Mouse (Mus musculus) heart, embryonic 13.5 days (tissue): Measurements from ENCODE around the gene Casz1. TPM values are rescaled to one million over a fixed set of nuclear protein-coding genes. Genes with fewer than 3 reads are reported as not detected.
A peak's percentile ranks its signal among the peaks of the same experiment; 100 is the strongest.

Experiments used
- ATAC-seq: fragments of 200-750 bp; cut with Nextera tagmentation; 2 replicates; pipeline ENCODE4 v1.8.0; 2017; ENCODE audit warnings: moderate TSS enrichment; ENCODE audit not compliant: insufficient number of reproducible peaks, low FRiP score, low TSS enrichment; ENCODE audit errors: extremely low read depth
- H3K27ac ChIP-seq: fragments of 300-500 bp; sonication (generic); replicated peaks from 2 replicates; pipeline ENCODE4 v1.5.1; 2015; ENCODE audit warnings: moderate library complexity, mild to moderate bottlenecking, inconsistent platforms
- H3K27me3 ChIP-seq: fragments of 300-500 bp; sonication (generic); replicated peaks from 2 replicates; pipeline ENCODE4 v1.6.1; 2015; ENCODE audit warnings: mild to moderate bottlenecking, inconsistent platforms
- H3K36me3 ChIP-seq: fragments of 300-500 bp; sonication (generic); 2 replicates; pipeline ENCODE4 v1.6.1; 2015; ENCODE audit warnings: mild to moderate bottlenecking, inconsistent platforms
- H3K4me1 ChIP-seq: fragments of 300-500 bp; sonication (generic); 2 replicates; pipeline ENCODE4 v1.6.1; 2015; ENCODE audit warnings: inconsistent platforms
- H3K4me2 ChIP-seq: fragments of 300-500 bp; sonication (generic); 2 replicates; pipeline ENCODE4 v1.6.1; 2015; ENCODE audit warnings: inconsistent platforms, mild to moderate bottlenecking, moderate library complexity
- H3K4me3 ChIP-seq: fragments of 300-500 bp; sonication (generic); 2 replicates; pipeline ENCODE4 v1.5.1; 2015; ENCODE audit warnings: moderate library complexity, mild to moderate bottlenecking, inconsistent platforms
- H3K9ac ChIP-seq: fragments of 300-500 bp; sonication (generic); 2 replicates; pipeline ENCODE4 v1.6.1; 2015; ENCODE audit warnings: inconsistent platforms, mild to moderate bottlenecking, moderate library complexity
- H3K9me3 ChIP-seq: fragments of 300-500 bp; sonication (generic); 2 replicates; pipeline ENCODE4 v1.6.1; 2016; ENCODE audit warnings: inconsistent platforms
- WGBS: fragments of 180-500 bp; shearing (Covaris S2); methylation state at CpG from one replicate; pipeline ENCODE4 v1.1.7; 2015; ENCODE audit warnings: mixed read lengths; 5-methylcytosine and 5-hydroxymethylcytosine counted together
- polyA plus RNA-seq: library from polyadenylated mRNA; unstranded; fragments of >200 nt; fragmentation: Nextera tagmentation; extraction: Ambion mirVana; gene quantifications from 2 replicates; pipeline ENCODE4 v1.2.1, GENCODE M21; 2015

The Casz1 gene
- polyA plus RNA-seq, 1 experiment from 2014 or later, result 18.3 TPM

DNA sequence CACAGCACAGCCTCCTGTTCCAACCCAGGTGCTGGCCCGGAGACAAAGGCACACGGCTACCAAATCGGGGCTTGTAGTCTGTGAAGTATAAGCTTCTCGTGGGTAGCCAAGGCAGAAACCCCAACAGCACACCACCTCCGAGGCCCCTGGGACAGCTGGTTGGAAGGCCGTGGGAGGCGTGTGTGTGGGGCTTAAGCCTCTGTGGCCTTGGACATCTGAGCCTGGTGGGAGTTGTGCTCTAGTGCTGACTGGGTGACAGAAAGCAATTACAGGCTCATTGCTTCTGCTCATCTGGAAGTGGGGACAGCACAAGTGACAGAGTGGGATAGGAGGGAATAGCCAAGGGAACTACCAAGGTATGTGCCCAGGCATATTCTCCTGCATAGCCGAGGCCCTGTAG is 119.7 kb downstream of the Casz1 start:
- peak overlapping the region; percentile 97 for H3K27ac ChIP-seq
- H3K9ac ChIP-seq, result peak overlapping the region; percentile 61
- no peak overlapping the region for H3K4me2 ChIP-seq
- peaks cover 31% of the 10 kb centered on the region for H3K27me3 ChIP-seq
- 61% methylated on average over 8 of the region's 8 CpGs for WGBS
- no peak overlapping the region for H3K4me3 ChIP-seq
- no peaks in the 10 kb centered on the region for H3K9me3 ChIP-seq
- peaks cover under 1% of the 10 kb centered on the region; the same call in 1 of the 2 replicates for H3K36me3 ChIP-seq
- H3K4me1 ChIP-seq, result peaks cover 99% of the 10 kb centered on the region
- no peak for ATAC-seq

- Histone ChIP-seq H3K27ac (peak overlapping the region; percentile 97), H3K9ac (peak overlapping the region; percentile 70), H3K9me3 (no peaks in the 10 kb centered on the region), H3K27me3 (peaks cover 18% of the 10 kb centered on the region; the same call in 1 of the 2 replicates), H3K4me3 (no peak overlapping the region), H3K36me3 (peaks cover 4% of the 10 kb centered on the region), H3K4me1 (peaks cover 97% of the 10 kb centered on the region), H3K4me2 (0 out of 2 replicates have a peak overlapping the region, but pooled peaks have one; percentile 9)
- no peak for ATAC-seq
- 30% methylated on average over 18 of the region's 18 CpGs for WGBS
These were observed 121.5 kb downstream of the Casz1 start for GRCm38 (mm10) chr4:148925589-148926359.

GRCm38 (mm10) chr4:148926459-148926858 is 122.2 kb downstream of the Casz1 start:
- H3K27ac ChIP-seq, result peak overlapping the region; percentile 97
- no peak for ATAC-seq
- WGBS, result 44% methylated on average over 8 of the region's 8 CpGs
- 0 out of 2 replicates have a peak overlapping the region, but pooled peaks have one; percentile 9 for H3K4me2 ChIP-seq
- H3K9me3 ChIP-seq, result no peaks in the 10 kb centered on the region
- peaks cover 4% of the 10 kb centered on the region for H3K36me3 ChIP-seq
- peaks cover 12% of the 10 kb centered on the region; the same call in 1 of the 2 replicates for H3K27me3 ChIP-seq
- H3K4me1 ChIP-seq, result peaks cover 98% of the 10 kb centered on the region
- peak overlapping the region; percentile 70 for H3K9ac ChIP-seq
- no peak overlapping the region for H3K4me3 ChIP-seq

GRCm38 (mm10) chr4:148928316-148928715 is 124.1 kb downstream of the Casz1 start:
- Histone ChIP-seq H3K4me2 (no peak overlapping the region), H3K4me3 (no peak overlapping the region), H3K27me3 (no peaks in the 10 kb centered on the region), H3K36me3 (peaks cover 12% of the 10 kb centered on the region), H3K4me1 (peaks cover 98% of the 10 kb centered on the region), H3K9me3 (no peaks in the 10 kb centered on the region), H3K27ac (peak overlapping the region; percentile 97), H3K9ac (peak overlapping the region; percentile 70)
- ATAC-seq, result no peak
- 35% methylated on average over 9 of the region's 9 CpGs for WGBS

- Histone ChIP-seq H3K4me2 (no peak overlapping the region), H3K27ac (peak overlapping the region; percentile 97), H3K36me3 (peaks cover 17% of the 10 kb centered on the region), H3K9me3 (no peaks in the 10 kb centered on the region), H3K4me1 (peaks cover 98% of the 10 kb centered on the region), H3K27me3 (no peaks in the 10 kb centered on the region), H3K4me3 (no peak overlapping the region), H3K9ac (peak overlapping the region; percentile 70)
- ATAC-seq, result no peak
- 84% methylated on average over 16 of the region's 16 CpGs for WGBS
These were observed 124.6 kb downstream of the Casz1 start for GRCm38 (mm10) chr4:148928876-148929275.

GRCm38 (mm10) chr4:148930721-148931229 is 126.5 kb downstream of the Casz1 start:
- Histone ChIP-seq H3K36me3 (peaks cover 24% of the 10 kb centered on the region), H3K9me3 (no peaks in the 10 kb centered on the region), H3K9ac (peak overlapping the region; percentile 75), H3K4me1 (peaks cover 98% of the 10 kb centered on the region), H3K27me3 (no peaks in the 10 kb centered on the region), H3K4me2 (peak overlapping the region; percentile 44), H3K4me3 (no peak overlapping the region), H3K27ac (peak overlapping the region; percentile 97)
- peak; percentile 26; the same call in 1 of the 2 replicates for ATAC-seq
- 21% methylated on average over 9 of the region's 9 CpGs for WGBS

- Histone ChIP-seq H3K4me3 (no peak overlapping the region), H3K36me3 (peaks cover 47% of the 10 kb centered on the region), H3K9me3 (no peaks in the 10 kb centered on the region), H3K27me3 (no peaks in the 10 kb centered on the region), H3K4me2 (no peak overlapping the region), H3K27ac (no peak overlapping the region), H3K9ac (peak overlapping the region; percentile 72; the same call in 1 of the 2 replicates), H3K4me1 (peaks cover 83% of the 10 kb centered on the region)
- 68% methylated on average over 13 of the region's 13 CpGs for WGBS
- no peak for ATAC-seq
These were observed 128.9 kb downstream of the Casz1 start for GRCm38 (mm10) chr4:148933109-148933508.

DNA sequence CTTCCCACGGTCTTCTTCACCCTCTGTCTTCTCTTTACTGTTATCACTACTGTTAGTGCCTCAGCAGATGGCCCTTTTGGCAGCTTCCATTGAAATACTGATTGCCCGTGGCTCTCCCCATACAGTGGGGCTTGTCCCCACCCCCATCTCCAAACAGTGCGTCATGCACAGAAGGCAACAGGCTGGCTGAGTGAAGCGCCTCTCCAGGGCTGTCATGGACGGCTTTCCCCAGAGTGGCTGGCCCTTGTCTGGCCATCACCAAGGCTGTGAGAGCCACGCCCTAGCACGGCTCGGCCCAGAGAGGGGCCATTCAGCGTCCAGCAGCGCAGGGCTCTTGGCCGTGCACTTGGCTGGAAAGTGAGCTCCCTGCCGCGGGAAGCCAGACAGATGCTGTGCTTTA is 131.0 kb downstream of the Casz1 start:
- Histone ChIP-seq H3K9me3 (no peaks in the 10 kb centered on the region), H3K27me3 (0 out of 2 replicates have a peak, but pooled peaks cover 4% of the 10 kb centered on the region), H3K36me3 (peaks cover 61% of the 10 kb centered on the region), H3K9ac (peak overlapping the region; percentile 72), H3K27ac (peak overlapping the region; percentile 61), H3K4me1 (peaks cover 71% of the 10 kb centered on the region), H3K4me3 (no peak overlapping the region), H3K4me2 (peak overlapping the region; percentile 16)
- 17% methylated on average over 13 of the region's 13 CpGs for WGBS
- ATAC-seq, result no peak

GRCm38 (mm10) chr4:148936111-148936510 is 131.9 kb downstream of the Casz1 start:
- peaks cover 72% of the 10 kb centered on the region for H3K4me1 ChIP-seq

GRCm38 (mm10) chr4:148936727-148937126 is 132.5 kb downstream of the Casz1 start:
- Histone ChIP-seq H3K27ac (no peak overlapping the region), H3K36me3 (peaks cover 61% of the 10 kb centered on the region), H3K4me1 (peaks cover 70% of the 10 kb centered on the region), H3K4me2 (no peak overlapping the region), H3K4me3 (no peak overlapping the region), H3K27me3 (0 out of 2 replicates have a peak, but pooled peaks cover 4% of the 10 kb centered on the region), H3K9me3 (no peaks in the 10 kb centered on the region), H3K9ac (no peak overlapping the region)
- ATAC-seq, result no peak
- 80% methylated on average over 12 of the region's 12 CpGs for WGBS

More at GRCm38 (mm10) chr4:148936111-148936510, 131.9 kb downstream of the Casz1 start:
- peak overlapping the region; percentile 72 for H3K9ac ChIP-seq
- 0 out of 2 replicates have a peak overlapping the region, but pooled peaks have one; percentile 61 for H3K27ac ChIP-seq
- WGBS, result 78% methylated on average over 12 of the region's 12 CpGs
- H3K4me2 ChIP-seq, result no peak overlapping the region
- H3K27me3 ChIP-seq, result 0 out of 2 replicates have a peak, but pooled peaks cover 4% of the 10 kb centered on the region
- no peak for ATAC-seq
- H3K9me3 ChIP-seq, result no peaks in the 10 kb centered on the region
- H3K4me3 ChIP-seq, result no peak overlapping the region
- H3K36me3 ChIP-seq, result peaks cover 61% of the 10 kb centered on the region

DNA sequence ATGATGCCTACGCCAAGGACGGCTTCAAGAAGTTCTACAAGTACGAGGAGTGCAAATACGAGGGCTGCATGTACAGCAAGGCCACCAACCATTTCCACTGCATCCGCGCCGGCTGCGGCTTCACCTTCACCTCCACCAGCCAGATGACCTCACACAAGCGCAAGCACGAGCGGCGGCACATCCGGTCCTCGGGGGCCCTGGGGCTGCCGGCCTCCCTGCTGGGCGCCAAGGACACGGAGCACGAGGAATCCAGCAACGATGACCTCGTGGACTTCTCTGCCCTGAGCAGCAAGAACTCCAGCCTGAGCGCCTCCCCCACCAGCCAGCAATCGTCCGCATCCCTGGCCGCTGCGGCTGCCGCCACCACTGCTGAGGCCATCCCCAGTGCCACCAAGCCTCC is 134.3 kb downstream of the Casz1 start:
- H3K9ac ChIP-seq, result peak overlapping the region; percentile 34; the same call in 1 of the 2 replicates
- ATAC-seq, result no peak

More for the DNA sequence above, 134.3 kb downstream of the Casz1 start:
- H3K4me3 ChIP-seq, result no peak overlapping the region
- peaks cover 51% of the 10 kb centered on the region for H3K4me1 ChIP-seq
- no peak overlapping the region for H3K4me2 ChIP-seq
- H3K9me3 ChIP-seq, result no peaks in the 10 kb centered on the region
- H3K36me3 ChIP-seq, result peaks cover 61% of the 10 kb centered on the region
- 70% methylated on average over 26 of the region's 26 CpGs for WGBS
- no peak overlapping the region for H3K27ac ChIP-seq
- H3K27me3 ChIP-seq, result 0 out of 2 replicates have a peak, but pooled peaks cover 4% of the 10 kb centered on the region
